Mouse (Mus musculus): ENCODE data around the gene Hip1r.

GRCm38 (mm10) chr5:124025146-124025545, 51.7 kb downstream of the Hip1r start:
- no peak for TF ChIP-seq POLR2A (IDR thresholded peaks at IDR 0.05; ENCODE audit: borderline replicate concordance, control insufficient read depth, low read depth, low read length)
- TF ChIP-seq CTCF (IDR thresholded peaks at IDR 0.05; ENCODE audit: control insufficient read depth, insufficient read depth, low read length), result no peak

All from bone marrow, adult 2 months (tissue).